ENCODE assay signal across 11 mouse cellular contexts in the genomic region with DNA sequence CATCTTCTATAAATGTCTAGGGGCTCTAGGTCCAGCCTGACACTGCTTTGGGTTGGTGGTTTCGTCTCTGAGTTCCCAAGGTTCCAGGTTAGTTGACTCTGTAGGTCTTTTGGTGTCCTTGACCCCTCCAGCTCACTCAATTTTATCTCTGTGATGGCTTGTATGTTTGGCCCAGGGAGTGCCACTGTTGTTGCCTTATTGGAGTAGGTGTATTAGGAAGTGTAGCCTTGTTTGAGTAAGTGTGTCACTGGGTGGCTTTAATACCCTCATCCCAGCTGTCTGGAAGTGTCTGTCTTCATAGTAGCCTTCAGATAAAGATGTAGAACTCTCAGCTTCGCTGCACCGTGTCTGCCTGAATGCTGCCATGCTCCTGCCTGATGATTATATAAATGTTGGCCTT.
"Had no signal": no experiment of that assay in that cellular context is flagged by ENCODE, and none has a peak within 500 bp of the region (broad histone marks: within the 10 kb centered on the region; RNA-seq: fewer than 3 reads in every experiment).

No protein-coding gene starts in this region.

- H3K9me3 ChIP-seq: limb, embryonic 13.5 days; midbrain, embryonic 13.5 days; neural tube, embryonic 15.5 days had no signal

- H3K4me1 ChIP-seq: neural tube, embryonic 15.5 days had no signal

- DNase-seq: kidney, postnatal 14 days; left cerebral cortex, postnatal 4 days; lung, adult 18-20 months; right cerebral cortex, postnatal 4 days; spleen, adult 18-20 months; thymus, adult 18-20 months; thymus, postnatal 14 days had no signal

- H3K27ac ChIP-seq: limb, embryonic 13.5 days; liver, embryonic 14.5 days; midbrain, embryonic 13.5 days; neural tube, embryonic 15.5 days had no signal

- H3K4me2 ChIP-seq: limb, embryonic 13.5 days; midbrain, embryonic 13.5 days; neural tube, embryonic 15.5 days had no signal

- H3K36me3 ChIP-seq: midbrain, embryonic 13.5 days; neural tube, embryonic 15.5 days had no signal

- H3K4me3 ChIP-seq: limb, embryonic 13.5 days; midbrain, embryonic 13.5 days; neural tube, embryonic 15.5 days had no signal

- ATAC-seq: midbrain, embryonic 13.5 days had no signal

- H3K27me3 ChIP-seq: limb, embryonic 13.5 days; midbrain, embryonic 13.5 days; neural tube, embryonic 15.5 days had no signal

- H3K9ac ChIP-seq: limb, embryonic 13.5 days; liver, embryonic 14.5 days; midbrain, embryonic 13.5 days; neural tube, embryonic 15.5 days had no signal
